Mouse (Mus musculus): ENCODE results near the gene Nckap5l.
"Not testable (repeated sequence)": the region's sequence is repeated elsewhere in the genome, so short reads cannot be mapped to it uniquely, and the experiment has no call there.

DNA sequence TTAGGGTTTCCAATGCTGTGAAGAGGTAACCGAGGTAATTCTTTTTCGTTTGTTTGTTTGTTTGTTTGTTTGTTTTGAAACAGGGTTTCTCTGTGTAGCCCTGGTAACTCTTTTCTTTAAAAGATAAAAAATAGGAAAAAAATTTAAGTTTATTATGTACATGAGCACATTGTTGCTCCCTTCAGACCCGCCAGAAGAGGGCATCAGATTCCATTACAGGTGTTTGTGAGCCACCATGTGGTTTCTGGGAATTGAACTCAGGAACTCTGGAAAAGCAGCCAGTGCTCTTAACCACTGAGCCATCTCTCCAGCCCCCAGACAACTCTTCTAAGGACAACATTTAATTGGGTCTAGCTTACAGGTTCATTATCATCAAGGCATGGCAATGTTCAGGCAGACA, 71.4 kb downstream of the Nckap5l start:
- not testable (repeated sequence) for TF ChIP-seq POLR2A, CTCF (IDR thresholded peaks at IDR 0.05; ENCODE audit: insufficient read depth, low read depth, low read length)

Measured in olfactory bulb, adult 2 months (tissue).